Mouse (Mus musculus) left cerebral cortex, adult 9 months (tissue): ENCODE results near the gene Csf2rb.

ENCODE experiments used
- DNase-seq, 2 experiments: peaks; one replicate each; pipeline ENCODE4 v3.0.0; 2022; ENCODE audit warnings: low spot score in 2 of 2

Gene Csf2rb

DNA sequence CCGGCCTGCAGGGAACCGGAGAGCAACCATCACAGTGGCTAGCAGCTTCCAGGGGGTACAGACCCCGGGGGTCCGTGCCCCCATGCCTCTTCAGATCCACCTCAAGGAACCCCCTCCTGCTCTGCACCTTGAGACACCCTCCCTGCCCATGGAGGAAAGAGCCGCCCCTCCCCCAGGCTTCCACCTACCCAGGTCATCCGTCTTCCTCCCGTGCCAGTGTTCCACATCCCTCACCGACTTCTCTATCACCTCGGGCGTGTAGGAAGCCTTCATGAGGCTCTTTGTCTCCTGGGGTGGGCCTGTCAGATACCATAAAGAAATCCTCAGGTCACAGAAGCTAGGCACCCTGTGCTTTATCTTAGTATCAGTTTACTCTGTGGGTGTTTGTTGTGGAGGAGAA lies 53.0 kb downstream of the Csf2rb start:
- DNase-seq = no peak

GRCm38 (mm10) chr15:78380208-78380607 lies 54.7 kb downstream of the Csf2rb start:
- DNase-seq = no peak

GRCm38 (mm10) chr15:78380741-78381140 lies 55.2 kb downstream of the Csf2rb start:
- no peak for DNase-seq

- DNase-seq = no peak
Observed at GRCm38 (mm10) chr15:78382115-78382514, 56.6 kb downstream of the Csf2rb start.

GRCm38 (mm10) chr15:78383450-78384219 lies 58.1 kb downstream of the Csf2rb start:
- DNase-seq = peak in 1 of 2 experiments; percentile 72

- no peak for DNase-seq
Observed at GRCm38 (mm10) chr15:78384220-78385116, 58.9 kb downstream of the Csf2rb start.

DNA sequence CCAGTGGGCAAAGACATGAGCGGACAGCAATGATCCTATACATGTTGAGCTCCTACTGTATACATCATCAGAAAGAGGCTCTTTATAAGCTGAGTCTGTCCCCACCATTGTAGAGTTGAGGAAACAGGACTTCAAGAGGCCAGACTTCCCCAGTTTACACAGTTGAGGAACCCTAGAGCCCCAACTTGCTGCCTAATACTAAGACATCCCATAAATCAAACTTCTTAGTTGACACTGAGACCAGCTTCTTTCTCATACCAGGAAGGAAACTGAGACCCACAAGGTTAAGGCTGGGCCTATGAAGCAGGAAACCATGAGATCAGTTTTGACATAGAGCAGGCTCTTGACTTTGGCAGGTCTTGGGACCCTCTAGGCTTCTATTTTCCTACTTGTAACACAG lies 60.0 kb downstream of the Csf2rb start:
- DNase-seq = no peak

- no peak for DNase-seq
Observed at GRCm38 (mm10) chr15:78390855-78391254, 65.3 kb downstream of the Csf2rb start.

- no peak for DNase-seq
Observed at GRCm38 (mm10) chr15:78395478-78395962, 70.0 kb downstream of the Csf2rb start, which contains the start of gene Tex33. Gene Tex33 (minus strand): TSS chr15:78395912.

- DNase-seq = no peak
Observed at GRCm38 (mm10) chr15:78401345-78401744, 75.8 kb downstream of the Csf2rb start.

DNA sequence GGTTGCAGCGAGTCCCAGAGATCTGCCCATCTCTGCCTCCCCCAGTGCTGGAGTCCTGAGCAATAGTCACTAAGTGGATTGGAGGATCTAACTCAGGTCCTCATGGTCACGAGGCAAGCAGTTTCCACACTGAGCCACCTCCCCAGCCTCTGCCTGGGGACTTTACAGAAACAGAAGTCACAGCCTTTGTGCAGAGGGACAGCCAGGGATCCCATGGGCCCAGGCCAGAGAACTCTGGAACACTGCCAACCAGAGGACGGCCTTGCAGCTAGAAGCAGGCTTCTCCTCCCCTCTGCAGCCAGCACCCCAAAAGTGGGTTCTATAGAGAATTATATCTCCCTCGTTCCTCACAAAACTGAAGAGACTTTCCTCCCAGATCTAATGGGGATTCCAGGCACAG lies 76.4 kb downstream of the Csf2rb start:
- DNase-seq = peak in 1 of 2 experiments; percentile 61

GRCm38 (mm10) chr15:78402423-78402822 lies 76.9 kb downstream of the Csf2rb start:
- DNase-seq = no peak

- no peak for DNase-seq
Observed at GRCm38 (mm10) chr15:78403301-78403741, 77.8 kb downstream of the Csf2rb start.
